Mouse (Mus musculus) v-Abl transformed pro-B cells (cell line): ENCODE measurements around the gene Zfand5.

Experiments
- in situ Hi-C, 2 experiments: fragments of 400-800 bp; cut with MboI; formaldehyde crosslinking; loops; one replicate each; pipeline ENCODE4 v1.15.1; 2025; ENCODE audit not compliant: unreplicated experiment in 2 of 2

Gene Zfand5

DNA sequence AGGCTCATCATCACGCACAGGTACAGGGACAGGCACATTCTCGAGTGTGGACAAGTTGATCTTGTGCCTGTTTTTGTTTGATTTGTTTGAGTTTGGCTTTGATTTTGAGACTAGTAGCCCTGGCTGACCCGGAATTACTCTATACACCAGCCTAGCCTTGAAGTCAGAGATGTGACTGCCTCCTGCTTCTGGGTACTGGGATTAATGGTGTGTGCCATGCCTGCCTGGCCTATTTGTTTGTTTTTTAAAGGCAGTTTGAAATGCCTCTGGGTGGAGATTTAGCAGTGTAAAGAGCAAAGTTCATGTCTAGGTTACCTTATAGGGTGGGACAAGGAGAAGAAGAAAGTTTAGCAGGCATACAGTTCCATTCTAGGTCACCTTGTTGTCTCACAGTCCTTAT is 43.6 kb downstream of the Zfand5 start:
- in situ Hi-C loops, result no loop called here

DNA sequence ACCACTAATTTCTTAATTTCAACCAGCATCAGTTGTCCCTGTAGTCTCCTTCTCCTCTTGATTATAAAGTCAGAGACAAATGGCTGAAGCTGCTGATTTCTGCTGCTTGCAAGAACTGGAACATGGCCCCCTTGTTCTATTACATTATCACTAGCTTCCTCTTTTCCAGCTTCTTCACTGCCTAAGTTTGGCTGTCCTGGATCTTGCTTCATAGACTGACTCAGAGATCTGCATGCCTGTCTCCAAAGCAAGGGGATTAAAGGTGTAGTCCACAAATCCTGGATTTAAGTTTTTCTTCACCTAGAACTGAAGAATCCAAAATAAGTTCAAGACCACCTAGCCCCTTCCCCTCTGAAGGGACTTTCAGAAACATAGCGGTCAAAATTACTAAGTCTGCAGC is 47.5 kb downstream of the Zfand5 start:
- in situ Hi-C loops, result no loop called here

DNA sequence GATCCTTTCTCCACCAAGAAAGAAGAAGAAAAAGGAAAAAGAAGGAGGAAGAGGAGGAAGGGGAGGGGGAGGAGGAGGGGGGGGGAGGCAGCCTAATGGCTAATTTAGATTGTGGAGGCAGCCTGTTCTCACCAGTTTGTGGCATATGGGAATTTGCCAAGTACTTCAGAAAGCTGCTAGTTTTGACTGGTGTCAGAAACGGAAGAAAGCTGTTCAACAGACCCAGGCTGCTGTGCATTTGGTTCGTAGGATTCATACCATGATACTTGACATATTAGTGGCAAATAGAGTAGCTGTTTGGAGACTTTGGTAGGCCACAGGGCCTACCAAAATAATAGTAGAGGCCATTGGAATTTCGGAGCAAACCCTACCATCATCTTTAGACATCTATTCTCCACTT is 53.3 kb downstream of the Zfand5 start:
- in situ Hi-C loops, result no loop called here

DNA sequence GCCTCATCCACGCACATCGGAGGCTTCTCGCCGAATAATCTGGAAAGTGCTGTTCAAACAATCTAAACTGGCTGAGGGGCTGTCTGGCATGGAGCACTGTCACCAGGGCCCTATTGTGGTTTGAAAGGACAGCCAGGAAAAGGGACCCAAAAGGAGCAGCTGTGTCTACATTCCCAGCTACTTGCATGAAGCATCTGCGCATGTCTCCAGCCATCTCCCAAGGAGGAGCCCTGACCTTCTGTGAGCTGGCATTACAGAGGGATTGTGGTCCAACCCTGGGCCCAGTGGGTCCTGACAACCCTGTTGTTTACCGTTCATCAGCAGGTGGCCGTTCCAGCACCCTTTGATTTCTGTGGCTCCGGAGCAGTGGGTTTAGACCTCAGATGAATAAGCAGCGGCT is 56.9 kb downstream of the Zfand5 start:
- in situ Hi-C loops, result no loop called here

DNA sequence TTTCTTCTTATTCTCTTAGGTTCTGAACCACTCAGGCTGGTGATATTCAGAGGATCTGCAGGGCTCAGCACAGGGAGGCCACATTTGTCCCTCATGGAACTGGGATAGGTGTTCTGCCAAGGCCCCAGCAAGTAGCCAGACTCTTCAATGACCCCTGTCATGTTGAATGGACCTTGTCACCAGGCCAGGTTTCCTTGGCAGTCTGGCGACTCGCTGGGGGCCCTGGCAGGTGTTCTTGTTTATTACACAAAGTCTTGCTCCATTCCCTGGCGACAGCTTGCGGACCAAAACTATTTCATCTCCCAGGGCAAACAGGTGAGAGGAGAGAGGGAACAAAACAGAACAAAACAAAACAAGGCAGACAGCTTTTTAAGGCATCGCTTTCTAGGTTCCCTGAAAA is 57.7 kb downstream of the Zfand5 start:
- in situ Hi-C loops, result no loop called here

DNA sequence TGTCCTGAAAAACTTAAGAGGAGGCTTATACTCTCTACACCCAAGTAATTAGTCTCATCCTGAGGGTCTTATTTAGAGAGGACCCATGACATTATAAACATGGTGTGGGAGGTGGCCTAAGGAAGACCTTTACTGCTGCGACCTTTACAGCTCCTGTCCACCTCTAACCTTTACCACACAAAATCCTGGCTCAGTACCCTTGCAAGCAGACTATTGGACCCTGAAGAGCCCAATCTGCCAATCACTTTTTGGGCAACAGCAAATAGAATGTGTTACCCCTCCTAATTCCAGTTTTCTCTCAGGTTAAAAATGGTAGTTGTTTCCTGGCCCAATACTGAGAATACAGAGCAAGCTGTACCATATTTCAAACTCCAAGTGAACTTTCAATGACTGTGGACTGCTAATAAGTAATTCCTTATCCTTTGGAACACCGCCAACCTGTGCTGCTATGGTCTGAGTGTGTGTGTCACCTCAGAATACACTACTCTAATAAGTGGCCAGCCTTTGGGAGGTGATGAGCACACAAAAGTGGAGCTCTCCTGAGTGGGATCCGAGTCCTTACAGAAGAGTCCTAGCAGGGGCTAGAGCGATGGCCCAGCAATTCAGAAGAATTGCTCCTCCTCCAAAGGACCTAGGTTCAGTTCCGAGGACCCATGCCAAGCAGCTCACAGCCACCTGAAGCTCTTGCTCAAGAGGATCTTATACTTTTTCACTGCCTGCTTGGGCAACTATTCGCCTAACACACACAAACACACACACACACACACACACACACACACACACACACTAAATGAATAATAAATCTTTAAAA is 58.4 kb downstream of the Zfand5 start:
- in situ Hi-C loops, result no loop called here

DNA sequence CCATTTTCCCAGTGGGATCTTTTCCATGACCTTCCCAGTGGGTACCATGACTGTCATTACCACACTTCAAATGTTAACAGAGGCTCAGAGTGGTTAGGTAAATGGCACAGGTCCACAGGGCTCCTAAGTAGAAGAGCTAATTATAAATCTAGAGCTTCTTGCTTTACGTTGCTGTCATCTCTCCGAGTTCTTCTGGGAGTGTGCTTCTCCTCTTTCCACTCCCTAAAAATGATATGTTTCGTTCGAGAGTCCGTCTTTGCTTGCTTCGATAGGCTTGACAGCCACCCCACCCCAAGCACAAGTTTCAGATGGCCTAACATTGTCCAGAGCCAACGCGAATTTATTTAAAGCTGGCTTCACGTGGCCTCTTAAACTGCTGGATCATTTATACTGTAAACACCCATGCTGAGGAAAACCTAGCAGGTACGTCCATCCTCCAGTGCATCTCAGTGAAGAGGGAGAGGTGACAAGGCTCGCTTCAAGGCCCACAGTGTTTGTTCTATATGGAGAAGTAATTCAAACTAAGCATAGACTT is 59.6 kb downstream of the Zfand5 start:
- in situ Hi-C loops, result no loop called here
